Mouse (Mus musculus) thymus, adult 2 months (tissue): ENCODE results near the gene Shank1.

Experiments used
- CTCF ChIP-seq: fragments of 200-500 bp; IDR thresholded peaks from 2 replicates; pipeline ENCODE4 v1.5.1; 2012; ENCODE audit warnings: mild to moderate bottlenecking, control low read depth, low read length, moderate library complexity, borderline replicate concordance; ENCODE audit not compliant: control insufficient read depth, poor library complexity, insufficient read depth; ENCODE audit errors: extremely low read depth
- POLR2A ChIP-seq: fragments of 200-500 bp; IDR thresholded peaks from 2 replicates; pipeline ENCODE4 v1.6.1; 2012; ENCODE audit warnings: mild to moderate bottlenecking, low read length, control low read depth, moderate library complexity; ENCODE audit not compliant: control insufficient read depth, poor library complexity, insufficient read depth; ENCODE audit errors: extremely low read depth

DNA sequence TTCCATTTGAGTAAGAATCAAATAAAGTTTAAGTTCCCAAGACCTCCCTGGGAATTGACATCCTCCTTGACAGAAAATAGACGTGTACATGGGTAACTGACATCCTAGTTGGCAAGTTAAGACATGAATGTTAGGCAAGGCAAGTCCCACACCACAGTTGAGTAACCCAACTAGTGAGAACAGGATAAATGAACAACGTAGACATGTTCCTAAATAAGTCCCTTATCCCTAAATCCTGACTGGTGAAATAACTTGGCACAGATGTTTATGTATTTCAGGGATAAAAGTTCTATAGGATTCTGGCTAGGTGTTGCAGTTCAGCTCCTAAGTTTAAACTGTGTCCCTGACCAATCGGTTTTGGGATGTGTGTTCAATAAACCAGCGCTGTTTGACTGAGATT, 19.1 kb upstream of the Shank1 start:
- TF ChIP-seq POLR2A (no peak), CTCF (no peak)
